Mouse (Mus musculus) CH12.LX (cell line): ENCODE measurements around the gene Rab21. TPM values are rescaled to one million over a fixed set of nuclear protein-coding genes. Genes with fewer than 3 reads are reported as not detected.
A peak's percentile ranks its signal among the peaks of the same experiment; 100 is the strongest.

Source experiments
- DNase-seq: peaks from one replicate; pipeline ENCODE4 v3.0.0-alpha.2; 2013; ENCODE audit errors: extremely low read depth
- H3K27ac ChIP-seq: 2 replicates; pipeline ENCODE4 v1.5.1; 2012; ENCODE audit warnings: low read depth, mild to moderate bottlenecking, control low read depth, moderate library complexity; ENCODE audit not compliant: insufficient read depth
- H3K27me3 ChIP-seq: replicated peaks from 2 replicates; pipeline ENCODE3; 2012; ENCODE audit warnings: inconsistent platforms
- H3K36me3 ChIP-seq, 2 experiments: replicated peaks in 1 of 2; 2 replicates each; pipeline versions ENCODE3 to v1.6.1; 2012; ENCODE audit warnings: inconsistent platforms in 1 of 2, low read length in 1 of 2, mild to moderate bottlenecking in 1 of 2, mixed read lengths in 1 of 2, moderate library complexity in 1 of 2; ENCODE audit not compliant: control insufficient read depth in 1 of 2, insufficient read depth in 1 of 2
- H3K4me1 ChIP-seq, 2 experiments: 2 replicates each; pipeline ENCODE4 v1.6.1; 2012; ENCODE audit warnings: inconsistent platforms in 1 of 2, moderate library complexity in 1 of 2; ENCODE audit not compliant: insufficient read depth in 2 of 2, control insufficient read depth in 1 of 2
- H3K4me2 ChIP-seq: 2 replicates; pipeline ENCODE4 v1.6.1; 2012; ENCODE audit warnings: low read depth, mild to moderate bottlenecking, control low read depth; ENCODE audit not compliant: poor library complexity, insufficient read depth, severe bottlenecking
- H3K4me3 ChIP-seq, 3 experiments: fragments of 150-350 bp in 1 of 3; sonication (generic) in 1 of 3; replicated peaks in 1 of 3; 2 replicates each; pipeline versions ENCODE3 to v1.5.1; 2011 to 2012; ENCODE audit warnings: low read depth in 2 of 3, low read length in 2 of 3, mild to moderate bottlenecking in 2 of 3, moderate library complexity in 2 of 3, control low read depth in 1 of 3, improper control_type of control experiment in 1 of 3, inconsistent platforms in 1 of 3, mixed read lengths in 1 of 3; ENCODE audit not compliant: poor library complexity in 1 of 3
- H3K79me2 ChIP-seq: replicated peaks from 2 replicates; pipeline ENCODE4 v1.6.1; 2012; ENCODE audit warnings: mild to moderate bottlenecking, moderate library complexity; ENCODE audit not compliant: control insufficient read depth, poor library complexity, insufficient read depth, severe bottlenecking; ENCODE audit errors: extremely low read depth
- H3K9ac ChIP-seq: 2 replicates; pipeline ENCODE4 v1.6.1; 2012; ENCODE audit warnings: low read depth, mild to moderate bottlenecking, control low read depth, moderate library complexity; ENCODE audit not compliant: insufficient read depth
- H3K9me3 ChIP-seq: replicated peaks from 2 replicates; pipeline ENCODE3; 2012; ENCODE audit warnings: low read length, inconsistent platforms, mixed read lengths
- CHD1 ChIP-seq: IDR thresholded peaks from 2 replicates; pipeline ENCODE4 v1.6.1; 2012; ENCODE audit warnings: low read depth, low read length, improper control_type of control experiment, inconsistent platforms
- CHD2 ChIP-seq: IDR thresholded peaks from 2 replicates; pipeline ENCODE4 v1.6.1; 2011; ENCODE audit warnings: low read length, improper control_type of control experiment
- ELF1 ChIP-seq: IDR thresholded peaks from 2 replicates; pipeline ENCODE4 v1.6.1; 2014; ENCODE audit warnings: low read depth, mild to moderate bottlenecking, inconsistent platforms, low read length, improper control_type of control experiment
- EP300 ChIP-seq: IDR thresholded peaks from 2 replicates; pipeline ENCODE4 v1.6.1; 2011; ENCODE audit warnings: low read length, improper control_type of control experiment
- ETS1 ChIP-seq: conservative IDR thresholded peaks from 2 replicates; pipeline ENCODE4 v1.6.1; 2012; ENCODE audit warnings: low read depth, mild to moderate bottlenecking, inconsistent platforms, low read length, improper control_type of control experiment, moderate library complexity
- HCFC1 ChIP-seq: IDR thresholded peaks from 2 replicates; pipeline ENCODE4 v1.6.1; 2012; ENCODE audit warnings: low read depth, mild to moderate bottlenecking, inconsistent platforms, low read length, improper control_type of control experiment
- IRF4 ChIP-seq: IDR thresholded peaks from 2 replicates; pipeline ENCODE4 v1.6.1; 2014; ENCODE audit warnings: low read depth, mild to moderate bottlenecking, inconsistent platforms, low read length, improper control_type of control experiment
- MAX ChIP-seq: IDR thresholded peaks from 2 replicates; pipeline ENCODE4 v1.6.1; 2011; ENCODE audit warnings: low read length, improper control_type of control experiment
- MAZ ChIP-seq: IDR thresholded peaks from 2 replicates; pipeline ENCODE4 v1.6.1; 2012; ENCODE audit warnings: low read depth, mild to moderate bottlenecking, inconsistent platforms, low read length, improper control_type of control experiment, moderate library complexity
- MEF2A ChIP-seq: IDR thresholded peaks from 2 replicates; pipeline ENCODE4 v1.6.1; 2014; ENCODE audit warnings: low read depth, mild to moderate bottlenecking, inconsistent platforms, low read length, improper control_type of control experiment, borderline replicate concordance
- MXI1 ChIP-seq: IDR thresholded peaks from 2 replicates; pipeline ENCODE4 v1.6.1; 2011; ENCODE audit warnings: mild to moderate bottlenecking, low read depth, low read length, improper control_type of control experiment
- MYC ChIP-seq: IDR thresholded peaks from 2 replicates; pipeline ENCODE4 v1.6.1; 2011; ENCODE audit warnings: low read depth, mild to moderate bottlenecking, improper control_type of control experiment, low read length
- NRF1 ChIP-seq: IDR thresholded peaks from 2 replicates; pipeline ENCODE4 v1.6.1; 2014; ENCODE audit warnings: low read depth, mild to moderate bottlenecking, inconsistent platforms, low read length, improper control_type of control experiment, moderate library complexity
- PAX5 ChIP-seq: IDR thresholded peaks from 2 replicates; pipeline ENCODE4 v1.6.1; 2012; ENCODE audit warnings: low read length, inconsistent platforms, mixed read lengths
- POLR2A ChIP-seq: IDR thresholded peaks from 2 replicates; pipeline ENCODE4 v1.6.1; 2011; ENCODE audit warnings: low read depth, mild to moderate bottlenecking, improper control_type of control experiment, low read length
- POLR2AphosphoS2 ChIP-seq: IDR thresholded peaks from 2 replicates; pipeline ENCODE4 v1.6.1; 2011; ENCODE audit warnings: low read depth, low read length, improper control_type of control experiment
- RAD21 ChIP-seq: IDR thresholded peaks from 2 replicates; pipeline ENCODE4 v1.6.1; 2011; ENCODE audit warnings: low read depth, mild to moderate bottlenecking, low read length, improper control_type of control experiment, moderate library complexity
- TBP ChIP-seq: conservative IDR thresholded peaks from 2 replicates; pipeline ENCODE4 v1.6.1; 2011; ENCODE audit warnings: low read depth, low read length, improper control_type of control experiment
- ZC3H11A ChIP-seq: IDR thresholded peaks from 2 replicates; pipeline ENCODE4 v1.6.1; 2012; ENCODE audit warnings: low read depth, mild to moderate bottlenecking, inconsistent platforms, low read length, improper control_type of control experiment
- ZKSCAN1 ChIP-seq: IDR thresholded peaks from 2 replicates; pipeline ENCODE4 v1.6.1; 2012; ENCODE audit warnings: low read depth, inconsistent platforms, low read length, improper control_type of control experiment, borderline replicate concordance
- ZMIZ1 ChIP-seq: IDR thresholded peaks from 2 replicates; pipeline ENCODE4 v1.6.1; 2012; ENCODE audit warnings: low read depth, mild to moderate bottlenecking, inconsistent platforms, low read length, improper control_type of control experiment
- dilution Hi-C: fragments of 300-500 bp; cut with MboI; formaldehyde crosslinking; loops from 2 replicates; pipeline ENCODE4 v1.14.3; 2020; ENCODE audit warnings: low sequenced_read_pairs; ENCODE audit not compliant: extremely low pct_unique_long_range_greater_than_20kb, extremely low pct_ligation_motif_present
- in situ Hi-C: fragments of 300-500 bp; cut with MboI; formaldehyde crosslinking; loops from 3 replicates; pipeline ENCODE4 v1.14.3; 2019; ENCODE audit warnings: low sequenced_read_pairs, low pct_ligation_motif_present, low pct_unique_long_range_greater_than_20kb, mixed read lengths
- polyA plus RNA-seq: library from polyadenylated mRNA; unstranded; fragments of >175 nt; gene quantifications from 2 replicates; pipeline ENCODE4 v1.2.1, GENCODE M21; 2012; ENCODE audit warnings: low read depth; ENCODE audit not compliant: insufficient read length
- total RNA-seq, 2 experiments: library from RNA; depleted of rRNA; stranded (reverse); fragments of 300-350 nt in 1 of 2; fragments of >200 nt in 1 of 2; gene quantifications; 2 replicates each; pipeline ENCODE4 v1.2.3; 2012 to 2014

The Rab21 gene
- total and polyA plus RNA-seq, 3 experiments, result 55.6 to 58.4 (median 57.4) TPM

- no peaks in the 10 kb centered on the region for H3K27me3 ChIP-seq
- H3K27ac ChIP-seq, result no peak overlapping the region
- no peak overlapping the region for H3K4me3 ChIP-seq
- TF ChIP-seq MYC (no peak), ZC3H11A (no peak), PAX5 (no peak), NRF1 (no peak), ETS1 (no peak), MAX (no peak), MEF2A (no peak), ELF1 (no peak), MXI1 (no peak), ZKSCAN1 (no peak)
- dilution Hi-C loops (no loop called here), in situ Hi-C loops (no loop called here)
- H3K79me2 ChIP-seq, result no peaks in the 10 kb centered on the region
- DNase-seq, result no peak
- H3K9ac ChIP-seq, result no peak overlapping the region
- no peak overlapping the region for H3K4me2 ChIP-seq
- no peaks in the 10 kb centered on the region for H3K9me3 ChIP-seq
- 0 out of 4 replicates have a peak, but pooled peaks cover 0 to 2% of the 10 kb centered on the region in 2 experiments for H3K4me1 ChIP-seq
- H3K36me3 ChIP-seq, result peaks cover 22 to 32% of the 10 kb centered on the region in 2 experiments
Measured at GRCm38 (mm10) chr10:115284170-115284569, 31.2 kb downstream of the Rab21 start.

- Histone ChIP-seq H3K4me1 (0 out of 4 replicates have a peak, but pooled peaks cover 0 to 2% of the 10 kb centered on the region in 2 experiments), H3K27me3 (no peaks in the 10 kb centered on the region), H3K4me3 (peak overlapping the region in 1 of 3 experiments; percentile 53)
- TF ChIP-seq MAZ (no peak), IRF4 (peak; percentile 52; the same call in 1 of the 2 replicates)
- TF ChIP-seq, all 38 proteins: peak for 1
- Histone ChIP-seq H3K36me3 (peaks cover 2 to 9% of the 10 kb centered on the region in 2 experiments), H3K79me2 (no peaks in the 10 kb centered on the region), H3K4me2 (peak overlapping the region; percentile 87), H3K9me3 (no peaks in the 10 kb centered on the region), H3K27ac (no peak overlapping the region), H3K9ac (peak overlapping the region; percentile 53; the same call in 1 of the 2 replicates)
- dilution Hi-C loops, result no loop called here
- in situ Hi-C loops, result no loop called here
- no peak for DNase-seq
Measured at GRCm38 (mm10) chr10:115281381-115281780, 34.0 kb downstream of the Rab21 start.

GRCm38 (mm10) chr10:115271649-115272048, 43.7 kb downstream of the Rab21 start:
- dilution Hi-C loops, result no loop called here
- Histone ChIP-seq H3K36me3 (no peaks in the 10 kb centered on the region), H3K4me2 (no peak overlapping the region)
- in situ Hi-C loops, result no loop called here
- TF ChIP-seq MYC, result 0 out of 2 replicates have a peak, but pooled peaks have one; percentile 18
- TF ChIP-seq EP300, result no peak
- peak; percentile 68 for TF ChIP-seq POLR2A
- no peak for TF ChIP-seq ETS1
- TF ChIP-seq HCFC1, result no peak
- TF ChIP-seq ZMIZ1, result no peak
- TF ChIP-seq CHD2, result no peak
- TF ChIP-seq TBP, result peak; percentile 69; the same call in 1 of the 2 replicates
- no peak for TF ChIP-seq RAD21
- TF ChIP-seq NRF1, result no peak
- no peak for TF ChIP-seq ELF1
- no peak for TF ChIP-seq CHD1
- TF ChIP-seq POLR2AphosphoS2, result no peak
- TF ChIP-seq, all 38 proteins: peak for 3
- no peaks in the 10 kb centered on the region for H3K27me3 ChIP-seq
- H3K4me1 ChIP-seq, result peaks cover 0 to 3% of the 10 kb centered on the region in 2 experiments; a peak in 1 of 4 replicates
- no peak overlapping the region for H3K27ac ChIP-seq
- DNase-seq, result peak; percentile 41
- no peak overlapping the region for H3K4me3 ChIP-seq
- H3K79me2 ChIP-seq, result no peaks in the 10 kb centered on the region
- peaks cover 6% of the 10 kb centered on the region for H3K9me3 ChIP-seq
- no peak overlapping the region for H3K9ac ChIP-seq
